Mouse (Mus musculus) right cerebral cortex, postnatal 36 days (tissue): ENCODE measurements around the gene Gm20795.
"Not testable (repeated sequence)": the region's sequence is repeated elsewhere in the genome, so short reads cannot be mapped to it uniquely, and the experiment has no call there.

Experiments
- DNase-seq, 2 experiments: peaks; one replicate each; pipeline ENCODE4 v3.0.0; 2022; ENCODE audit warnings: low spot score in 2 of 2, mixed read lengths in 1 of 2

Gm20795 gene

GRCm38 (mm10) chrY:40804614-40805013 lies at the start of gene Gm20795:
TSS of gene Gm20795 (plus strand) at chrY:40804914.
- DNase-seq, result not testable (repeated sequence)

- DNase-seq, result not testable (repeated sequence)
Observed at GRCm38 (mm10) chrY:40775665-40776064, 29.0 kb upstream of the Gm20795 start, which contains the start of gene Gm21797. TSS of gene Gm21797 (minus strand) at chrY:40775765.
